Mouse (Mus musculus) megakaryocyte, adult 5-6 weeks (primary cell): Measurements from ENCODE around the gene Stk38l. TPM values are rescaled to one million over a fixed set of nuclear protein-coding genes. Genes with fewer than 3 reads are reported as not detected.

Experiments used
- total RNA-seq, 2 experiments: library from RNA; stranded (forward) in 1 of 2; stranded (reverse) in 1 of 2; fragments of 153-499, 151-499 nt in 1 of 2; fragments of 221-1000, 200-1000 nt in 1 of 2; gene quantifications; 2 replicates each; pipeline versions ENCODE4 v1.2.3 to v1.2.4; 2015 to 2017

Stk38l gene
- total RNA-seq, 2 experiments from 2014 or later: 2.2 to 2.8 TPM

Other genes with a start within 250 kb of the Stk38l start
- 15.3 and 17.3 TPM in 2 replicates for gene Itpr2, start 222.8 kb upstream of the Stk38l start, total RNA-seq (2015)
- 22.8 and 26.9 TPM in 2 replicates for gene Itpr2, start 222.8 kb upstream of the Stk38l start, total RNA-seq (2017)
- gene Fgfr1op2, start 147.8 kb upstream of the Stk38l start, total RNA-seq (2015): 166 and 167 TPM in 2 replicates
- 149 and 186 TPM in 2 replicates for gene Fgfr1op2, start 147.8 kb upstream of the Stk38l start, total RNA-seq (2017)
- 59.9 and 80.9 TPM in 2 replicates for gene Ints13, start 147.2 kb upstream of the Stk38l start, total RNA-seq (2015)
- 87.4 and 91.5 TPM in 2 replicates for gene Ints13, start 147.2 kb upstream of the Stk38l start, total RNA-seq (2017)
- 96.7 and 109 TPM in 2 replicates for gene Med21, start 82.4 kb upstream of the Stk38l start, total RNA-seq (2015)
- 76.2 and 82.8 TPM in 2 replicates for gene Med21, start 82.4 kb upstream of the Stk38l start, total RNA-seq (2017)
- 27.8 and 31.6 TPM in 2 replicates for gene Tm7sf3, start 82.2 kb upstream of the Stk38l start, total RNA-seq (2015)
- gene Tm7sf3, start 82.2 kb upstream of the Stk38l start, total RNA-seq (2017): 40.3 and 40.4 TPM in 2 replicates
- gene Arntl2, start 71.1 kb downstream of the Stk38l start, total RNA-seq (2015): 0.04 and 0.16 TPM in 2 replicates
- gene Arntl2, start 71.1 kb downstream of the Stk38l start, total RNA-seq (2017): not detected in 2 replicates
- not detected in 2 replicates for gene Smco2, start 125.1 kb downstream of the Stk38l start, total RNA-seq (2015)
- not detected in 2 replicates for gene Smco2, start 125.1 kb downstream of the Stk38l start, total RNA-seq (2017)
- 4.0 and 5.0 TPM in 2 replicates for gene Ppfibp1, start 163.5 kb downstream of the Stk38l start, total RNA-seq (2015)
- 10.5 and 11.9 TPM in 2 replicates for gene Ppfibp1, start 163.5 kb downstream of the Stk38l start, total RNA-seq (2017)
- gene 1700034J05Rik, start 229.4 kb downstream of the Stk38l start, total RNA-seq (2015): not detected in 2 replicates
- gene 1700034J05Rik, start 229.4 kb downstream of the Stk38l start, total RNA-seq (2017): not detected in 2 replicates